Mouse (Mus musculus): ENCODE data around the gene Tspan12. TPM values are rescaled to one million over a fixed set of nuclear protein-coding genes. Genes with fewer than 3 reads are reported as not detected.

Gene Tspan12
- polyA plus RNA-seq, 1 experiment: 2.2 TPM

DNA sequence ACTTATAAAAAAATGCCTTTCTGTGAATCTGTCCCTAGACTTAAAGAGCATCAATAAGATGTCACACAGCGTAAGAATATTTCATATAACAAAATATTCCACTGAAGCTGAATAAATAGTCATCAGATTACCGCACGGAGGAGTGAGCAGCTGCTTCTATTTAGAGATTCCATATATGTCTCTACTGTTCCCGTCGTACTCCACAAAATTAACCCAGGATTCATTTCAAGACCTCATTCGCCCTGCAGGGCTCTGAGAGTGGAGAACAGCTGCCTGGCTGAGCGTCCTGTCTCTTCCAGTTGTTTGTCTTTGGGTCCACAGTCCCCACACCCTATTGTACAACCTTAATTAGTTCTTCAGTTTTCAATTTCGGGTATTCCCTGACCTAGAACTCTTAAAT is 11.9 kb upstream of the Tspan12 start:
- no peaks in the 10 kb centered on the region for H3K36me3 ChIP-seq (ENCODE audit: control insufficient read depth, insufficient read depth, low read length, poor library complexity, severe bottlenecking)
- no peak overlapping the region for H3K9ac ChIP-seq (ENCODE audit: low read depth, poor library complexity, severe bottlenecking)
- H3K4me3 ChIP-seq (ENCODE audit: low read depth, low read length): no peak overlapping the region
- no peaks in the 10 kb centered on the region for H3K27me3 ChIP-seq (ENCODE audit: control insufficient read depth, insufficient read depth, low read length, poor library complexity, severe bottlenecking)
- H3K27ac ChIP-seq (ENCODE audit: insufficient read depth, low read length): no peak overlapping the region
- H3K9me3 ChIP-seq (replicated peaks; ENCODE audit: control insufficient read depth, insufficient read depth, low read length, poor library complexity, severe bottlenecking): no peaks in the 10 kb centered on the region
- TF ChIP-seq CTCF (IDR thresholded peaks at IDR 0.05; ENCODE audit: low read depth, low read length) (no peak), EP300 (IDR thresholded peaks at IDR 0.05; ENCODE audit: insufficient read depth, low read depth, low read length) (no peak), POLR2A (IDR thresholded peaks at IDR 0.05; ENCODE audit: insufficient read depth, low read length) (no peak)
- no peaks in the 10 kb centered on the region for H3K4me1 ChIP-seq (ENCODE audit: control insufficient read depth, insufficient read depth, low read length)

DNA sequence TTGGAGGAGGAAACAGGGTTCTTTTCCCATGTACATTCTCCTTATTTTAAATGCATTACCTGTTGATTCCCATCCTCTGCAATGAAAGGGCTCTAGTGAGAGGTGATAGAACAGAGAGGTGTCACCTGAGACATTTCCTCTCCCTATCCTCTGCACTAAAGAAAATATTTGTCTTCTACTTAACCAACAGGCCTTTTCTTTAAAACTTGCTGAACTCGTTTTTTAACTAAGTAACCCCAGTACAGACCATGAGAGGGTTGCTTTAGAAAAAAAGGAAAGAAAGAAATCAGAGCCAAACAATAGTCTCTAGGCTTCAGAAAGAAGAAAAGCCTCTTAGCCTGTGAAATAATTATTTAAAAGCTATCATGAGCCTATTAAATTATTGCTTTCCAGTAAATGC is 11.2 kb upstream of the Tspan12 start:
- H3K4me3 ChIP-seq (ENCODE audit: low read depth, low read length): no peak overlapping the region
- H3K27ac ChIP-seq (ENCODE audit: insufficient read depth, low read length): no peak overlapping the region
- TF ChIP-seq EP300 (IDR thresholded peaks at IDR 0.05; ENCODE audit: insufficient read depth, low read depth, low read length) (no peak), CTCF (IDR thresholded peaks at IDR 0.05; ENCODE audit: low read depth, low read length) (no peak), POLR2A (IDR thresholded peaks at IDR 0.05; ENCODE audit: insufficient read depth, low read length) (no peak)
- H3K27me3 ChIP-seq (ENCODE audit: control insufficient read depth, insufficient read depth, low read length, poor library complexity, severe bottlenecking): no peaks in the 10 kb centered on the region
- H3K9me3 ChIP-seq (replicated peaks; ENCODE audit: control insufficient read depth, insufficient read depth, low read length, poor library complexity, severe bottlenecking): no peaks in the 10 kb centered on the region
- no peak overlapping the region for H3K9ac ChIP-seq (ENCODE audit: low read depth, poor library complexity, severe bottlenecking)
- H3K36me3 ChIP-seq (ENCODE audit: control insufficient read depth, insufficient read depth, low read length, poor library complexity, severe bottlenecking): no peaks in the 10 kb centered on the region
- H3K4me1 ChIP-seq (ENCODE audit: control insufficient read depth, insufficient read depth, low read length): no peaks in the 10 kb centered on the region

DNA sequence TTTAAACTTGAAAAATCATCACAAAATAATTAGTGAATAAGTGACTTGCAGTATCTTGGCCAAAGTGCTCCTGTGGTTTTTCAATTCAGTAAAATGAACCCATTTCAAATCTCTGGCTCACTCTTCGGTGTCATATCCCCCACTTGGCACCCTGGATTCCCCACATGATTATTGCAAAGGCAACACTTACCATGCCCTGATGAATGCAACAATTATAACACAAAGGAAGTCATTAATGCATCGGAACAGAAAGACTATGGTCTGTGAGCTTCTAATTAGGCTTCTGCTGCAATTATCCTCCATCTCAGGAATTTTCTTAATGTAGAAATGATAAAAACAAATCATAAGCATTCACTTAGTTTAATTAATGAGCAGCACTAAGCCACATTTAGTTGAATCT is 9.0 kb upstream of the Tspan12 start:
- Histone ChIP-seq H3K36me3 (ENCODE audit: control insufficient read depth, insufficient read depth, low read length, poor library complexity, severe bottlenecking) (no peaks in the 10 kb centered on the region), H3K27me3 (ENCODE audit: control insufficient read depth, insufficient read depth, low read length, poor library complexity, severe bottlenecking) (no peaks in the 10 kb centered on the region), H3K4me1 (ENCODE audit: control insufficient read depth, insufficient read depth, low read length) (no peaks in the 10 kb centered on the region), H3K4me3 (ENCODE audit: low read depth, low read length) (no peak overlapping the region), H3K9ac (ENCODE audit: low read depth, poor library complexity, severe bottlenecking) (no peak overlapping the region), H3K9me3 (replicated peaks; ENCODE audit: control insufficient read depth, insufficient read depth, low read length, poor library complexity, severe bottlenecking) (no peaks in the 10 kb centered on the region), H3K27ac (ENCODE audit: insufficient read depth, low read length) (no peak overlapping the region)
- TF ChIP-seq POLR2A (IDR thresholded peaks at IDR 0.05; ENCODE audit: insufficient read depth, low read length): no peak
- TF ChIP-seq EP300 (IDR thresholded peaks at IDR 0.05; ENCODE audit: insufficient read depth, low read depth, low read length): no peak
- no peak for TF ChIP-seq CTCF (IDR thresholded peaks at IDR 0.05; ENCODE audit: low read depth, low read length)

DNA sequence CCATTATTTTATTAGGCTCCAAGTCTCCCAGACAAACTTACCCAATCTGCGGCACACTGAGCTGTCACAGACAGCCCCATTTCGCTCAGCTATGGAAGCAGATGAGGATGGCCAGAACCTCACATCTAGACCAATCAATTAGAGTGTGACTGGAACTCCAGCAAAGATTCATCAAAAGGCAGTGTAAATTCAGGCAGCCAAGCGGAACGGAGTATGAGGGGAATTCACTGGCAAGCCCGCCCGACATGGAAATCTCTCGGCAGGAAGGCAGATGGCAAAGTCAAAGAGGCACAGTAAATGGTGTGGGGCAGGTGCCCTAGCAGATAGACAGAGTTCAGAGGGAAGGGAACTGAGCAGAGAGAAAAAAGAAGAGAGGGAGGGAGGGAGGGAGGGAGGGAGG is 5.5 kb upstream of the Tspan12 start:
- Histone ChIP-seq H3K27ac (ENCODE audit: insufficient read depth, low read length) (no peak overlapping the region), H3K4me3 (ENCODE audit: low read depth, low read length) (no peak overlapping the region), H3K27me3 (ENCODE audit: control insufficient read depth, insufficient read depth, low read length, poor library complexity, severe bottlenecking) (no peaks in the 10 kb centered on the region), H3K4me1 (ENCODE audit: control insufficient read depth, insufficient read depth, low read length) (no peaks in the 10 kb centered on the region), H3K36me3 (ENCODE audit: control insufficient read depth, insufficient read depth, low read length, poor library complexity, severe bottlenecking) (no peaks in the 10 kb centered on the region), H3K9me3 (replicated peaks; ENCODE audit: control insufficient read depth, insufficient read depth, low read length, poor library complexity, severe bottlenecking) (no peaks in the 10 kb centered on the region), H3K9ac (ENCODE audit: low read depth, poor library complexity, severe bottlenecking) (no peak overlapping the region)
- TF ChIP-seq POLR2A (IDR thresholded peaks at IDR 0.05; ENCODE audit: insufficient read depth, low read length) (no peak), CTCF (IDR thresholded peaks at IDR 0.05; ENCODE audit: low read depth, low read length) (no peak), EP300 (IDR thresholded peaks at IDR 0.05; ENCODE audit: insufficient read depth, low read depth, low read length) (no peak)

DNA sequence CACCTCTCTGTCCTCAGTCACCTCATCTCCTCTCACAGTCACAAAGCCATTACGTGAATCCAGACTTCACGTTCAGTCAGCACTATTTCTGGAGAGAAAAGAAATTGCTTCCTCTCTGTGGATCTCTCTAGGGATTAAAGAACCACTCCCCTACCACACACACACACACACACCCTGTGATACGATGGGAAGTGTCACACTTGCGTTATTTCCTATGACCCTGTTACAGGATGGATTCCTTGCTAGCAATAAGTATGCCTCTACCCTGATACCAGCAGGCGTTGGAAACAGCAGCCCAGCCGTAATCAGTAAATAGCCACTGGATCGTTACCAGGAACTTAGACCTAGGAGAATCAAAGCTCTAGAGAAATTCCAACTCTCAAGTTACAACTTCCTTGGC is 3.6 kb upstream of the Tspan12 start:
- no peaks in the 10 kb centered on the region for H3K36me3 ChIP-seq (ENCODE audit: control insufficient read depth, insufficient read depth, low read length, poor library complexity, severe bottlenecking)
- no peak overlapping the region for H3K4me3 ChIP-seq (ENCODE audit: low read depth, low read length)
- no peak for TF ChIP-seq EP300 (IDR thresholded peaks at IDR 0.05; ENCODE audit: insufficient read depth, low read depth, low read length)
- no peak for TF ChIP-seq CTCF (IDR thresholded peaks at IDR 0.05; ENCODE audit: low read depth, low read length)
- no peak for TF ChIP-seq POLR2A (IDR thresholded peaks at IDR 0.05; ENCODE audit: insufficient read depth, low read length)
- no peaks in the 10 kb centered on the region for H3K27me3 ChIP-seq (ENCODE audit: control insufficient read depth, insufficient read depth, low read length, poor library complexity, severe bottlenecking)
- H3K4me1 ChIP-seq (ENCODE audit: control insufficient read depth, insufficient read depth, low read length): no peaks in the 10 kb centered on the region
- no peak overlapping the region for H3K9ac ChIP-seq (ENCODE audit: low read depth, poor library complexity, severe bottlenecking)
- H3K9me3 ChIP-seq (replicated peaks; ENCODE audit: control insufficient read depth, insufficient read depth, low read length, poor library complexity, severe bottlenecking): no peaks in the 10 kb centered on the region
- H3K27ac ChIP-seq (ENCODE audit: insufficient read depth, low read length): no peak overlapping the region

DNA sequence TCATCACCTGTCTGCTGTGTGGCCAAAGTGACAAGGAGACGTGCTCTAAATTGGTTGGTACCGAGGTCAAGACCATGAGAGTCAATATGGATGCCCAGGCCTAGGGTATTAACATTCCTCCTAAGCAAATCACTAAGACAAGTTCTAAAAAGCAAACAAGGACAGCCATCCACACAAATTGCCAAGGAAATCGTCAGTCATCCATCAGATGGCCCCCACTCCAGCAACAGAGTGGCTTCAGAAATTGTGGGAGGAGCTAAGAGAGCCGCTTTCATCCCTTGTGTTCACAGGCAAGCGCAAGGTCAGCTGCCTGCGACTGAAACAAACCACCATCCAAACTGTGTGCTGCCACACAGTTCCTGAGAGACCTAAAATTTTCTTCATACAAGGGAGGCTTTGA is 1.0 kb upstream of the Tspan12 start:
- no peak overlapping the region for H3K4me3 ChIP-seq (ENCODE audit: low read depth, low read length)
- H3K9me3 ChIP-seq (replicated peaks; ENCODE audit: control insufficient read depth, insufficient read depth, low read length, poor library complexity, severe bottlenecking): no peaks in the 10 kb centered on the region
- H3K27me3 ChIP-seq (ENCODE audit: control insufficient read depth, insufficient read depth, low read length, poor library complexity, severe bottlenecking): no peaks in the 10 kb centered on the region; the same call in 1 of the 2 replicates
- H3K4me1 ChIP-seq (ENCODE audit: control insufficient read depth, insufficient read depth, low read length): no peaks in the 10 kb centered on the region
- H3K9ac ChIP-seq (ENCODE audit: low read depth, poor library complexity, severe bottlenecking): no peak overlapping the region
- H3K27ac ChIP-seq (ENCODE audit: insufficient read depth, low read length): no peak overlapping the region
- TF ChIP-seq CTCF (IDR thresholded peaks at IDR 0.05; ENCODE audit: low read depth, low read length): no peak
- no peak for TF ChIP-seq EP300 (IDR thresholded peaks at IDR 0.05; ENCODE audit: insufficient read depth, low read depth, low read length)
- no peak for TF ChIP-seq POLR2A (IDR thresholded peaks at IDR 0.05; ENCODE audit: insufficient read depth, low read length)
- H3K36me3 ChIP-seq (ENCODE audit: control insufficient read depth, insufficient read depth, low read length, poor library complexity, severe bottlenecking): no peaks in the 10 kb centered on the region
